ENCODE assay signal across 30 mouse cellular contexts in genomic region chr6:71452792-71453191, GRCm38 (mm10). TPM values are rescaled to one million over a fixed set of nuclear protein-coding genes. Genes with fewer than 3 reads are reported as not detected.
DNase-seq lines count a peak whose midpoint lies in the region; ATAC-seq and TF ChIP-seq lines count a peak whose summit lies in the region.
"Had no signal": no experiment of that assay in that cellular context is flagged by ENCODE, and none has a peak within 500 bp of the region (broad histone marks: within the 10 kb centered on the region; RNA-seq: fewer than 3 reads in every experiment).

No protein-coding gene starts in this region.

- no peak overlapping the region for H3K4me3 ChIP-seq in bone marrow macrophage, adult 2 months (ENCODE audit: insufficient read depth, low read length)
- H3K4me3 ChIP-seq: embryonic facial prominence, embryonic 10.5 days; embryonic facial prominence, embryonic 13.5 days; erythroblast, embryonic 14.5 days; forebrain, embryonic 12.5 days; forebrain, embryonic 15.5 days; gastrocnemius, adult 2 months; heart, adult 2 months; heart, embryonic 10.5 days; heart, embryonic 13.5 days; hindbrain, embryonic 10.5 days; hindbrain, embryonic 13.5 days; intestine, embryonic 15.5 days had no signal

- TF ChIP-seq POLR2A in bone marrow macrophage, adult 2 months (IDR thresholded peaks at IDR 0.05; ENCODE audit: borderline replicate concordance, low read depth, low read length): no peak

- intact Hi-C loops in left cerebral cortex, postnatal 10 days (cut with DNase I): no loop called here

- H3K4me1 ChIP-seq in bone marrow macrophage, adult 2 months (ENCODE audit: control insufficient read depth, insufficient read depth, low read length): peaks cover 27% of the 10 kb centered on the region
- H3K4me1 ChIP-seq: embryonic facial prominence, embryonic 10.5 days; embryonic facial prominence, embryonic 13.5 days; forebrain, embryonic 12.5 days; forebrain, embryonic 15.5 days; heart, embryonic 10.5 days; heart, embryonic 13.5 days; hindbrain, embryonic 10.5 days; hindbrain, embryonic 13.5 days; intestine, embryonic 15.5 days had no signal

- H3K27ac ChIP-seq in bone marrow macrophage, adult 2 months (ENCODE audit: insufficient read depth, low read depth, low read length): peak overlapping the region; percentile 37
- H3K27ac ChIP-seq: embryonic facial prominence, embryonic 10.5 days; embryonic facial prominence, embryonic 13.5 days; forebrain, embryonic 12.5 days; forebrain, embryonic 15.5 days; gastrocnemius, adult 2 months; heart, adult 2 months; heart, embryonic 10.5 days; heart, embryonic 13.5 days; hindbrain, embryonic 10.5 days; hindbrain, embryonic 13.5 days; intestine, embryonic 15.5 days had no signal

- TF ChIP-seq CTCF in bone marrow macrophage, adult 2 months (IDR thresholded peaks at IDR 0.05; ENCODE audit: low read depth, low read length): no peak

- DNase-seq in A20 (ENCODE audit: low read depth, low spot score): peak; percentile 27
- no peak for DNase-seq in frontal cortex, postnatal 10 days (ENCODE audit: low spot score in 2 of 2)
- DNase-seq in left cerebral cortex, postnatal 10 days (ENCODE audit: extremely low spot score in 1 of 2, low spot score in 2 of 2): no peak
- no peak for DNase-seq in adrenal gland, adult 8-10 months
- DNase-seq: adrenal gland, postnatal 10 days; adrenal gland, postnatal 36 days; cerebellum, adult 11 months; cerebellum, adult 2 months; cerebellum, adult 9-11 months; cerebellum, postnatal 25 days; embryo, embryonic 11 days; gastrocnemius, adult 2 months; gastrocnemius, postnatal 14 days; heart, adult 2 months; heart, postnatal 14 days had no signal

- peak; percentile 75 to 93 for ATAC-seq in hematopoietic stem cell, adult 5-6 weeks (replicated peaks in 1 of 2; ENCODE audit: insufficient read depth in 1 of 2, low FRiP score in 2 of 2, low TSS enrichment in 1 of 2, low read depth in 1 of 2, poor library complexity in 2 of 2, severe bottlenecking in 2 of 2)
- 0 out of 2 replicates have a peak, but pooled peaks have one; percentile 47 for ATAC-seq in monocyte, adult 5-6 weeks (replicated peaks; ENCODE audit: insufficient number of reproducible peaks, low FRiP score, low TSS enrichment, poor library complexity, severe bottlenecking)
- ATAC-seq: activated CD4-positive, CD25-positive, alpha-beta regulatory T cell, adult 4 months; forebrain, embryonic 15.5 days; hindbrain, embryonic 16.5 days; intestine, embryonic 15.5 days had no signal

RNA-seq across cellular contexts. Expression of gene Rmnd5a, which starts 12.4 kb away (rescaled TPM):
- polyA plus RNA-seq in bone marrow macrophage, adult 2 months (2012; ENCODE audit: insufficient read depth, insufficient read length, missing spikeins): 52.9 and 59.1 TPM in 2 replicates
- 91.1 and 97.1 TPM in 2 replicates for total RNA-seq in hematopoietic stem cell, adult 5-6 weeks (2017)
- 50.1 to 58.5 TPM (median 56.7 TPM) in 3 replicates for total RNA-seq in monocyte, adult 5-6 weeks (2017)
- 10 to 100 TPM; 74.8 to 76.3 TPM for total RNA-seq in left cerebral cortex, postnatal 10 days (2021)
- total RNA-seq in adrenal gland, adult 8-10 months (2022): 10 to 100 TPM; 76.1 to 96.7 (median 85.5) TPM

RNA-seq across cellular contexts. Expression of gene Rnf103, which starts 40.9 kb away (rescaled TPM):
- 27.2 and 29.2 TPM in 2 replicates for polyA plus RNA-seq in bone marrow macrophage, adult 2 months (2012; ENCODE audit: insufficient read depth, insufficient read length, missing spikeins)
- total RNA-seq in hematopoietic stem cell, adult 5-6 weeks (2017): 22.3 and 25.9 TPM in 2 replicates
- 42.9 to 54.1 TPM (median 53.0 TPM) in 3 replicates for total RNA-seq in monocyte, adult 5-6 weeks (2017)
- total RNA-seq in left cerebral cortex, postnatal 10 days (2021): 10 to 100 TPM; 54.4 to 56.0 TPM
- total RNA-seq in adrenal gland, adult 8-10 months (2022): 10 to 100 TPM; 38.7 to 47.8 (median 43.5) TPM
